Mouse (Mus musculus) testis, adult 2 months (tissue): ENCODE data around the gene Adam8.

Experiments used
- CTCF ChIP-seq: fragments of 200-500 bp; IDR thresholded peaks from 2 replicates; pipeline ENCODE4 v1.5.1; 2012; ENCODE audit warnings: low read depth, mild to moderate bottlenecking, inconsistent platforms, low read length, moderate library complexity; ENCODE audit not compliant: control insufficient read depth, insufficient read depth, insufficient replicate concordance
- POLR2A ChIP-seq: fragments of 200-500 bp; IDR thresholded peaks from 2 replicates; pipeline ENCODE4 v1.6.1; 2012; ENCODE audit warnings: low read depth, mild to moderate bottlenecking, inconsistent platforms, low read length, moderate library complexity; ENCODE audit not compliant: control insufficient read depth

DNA sequence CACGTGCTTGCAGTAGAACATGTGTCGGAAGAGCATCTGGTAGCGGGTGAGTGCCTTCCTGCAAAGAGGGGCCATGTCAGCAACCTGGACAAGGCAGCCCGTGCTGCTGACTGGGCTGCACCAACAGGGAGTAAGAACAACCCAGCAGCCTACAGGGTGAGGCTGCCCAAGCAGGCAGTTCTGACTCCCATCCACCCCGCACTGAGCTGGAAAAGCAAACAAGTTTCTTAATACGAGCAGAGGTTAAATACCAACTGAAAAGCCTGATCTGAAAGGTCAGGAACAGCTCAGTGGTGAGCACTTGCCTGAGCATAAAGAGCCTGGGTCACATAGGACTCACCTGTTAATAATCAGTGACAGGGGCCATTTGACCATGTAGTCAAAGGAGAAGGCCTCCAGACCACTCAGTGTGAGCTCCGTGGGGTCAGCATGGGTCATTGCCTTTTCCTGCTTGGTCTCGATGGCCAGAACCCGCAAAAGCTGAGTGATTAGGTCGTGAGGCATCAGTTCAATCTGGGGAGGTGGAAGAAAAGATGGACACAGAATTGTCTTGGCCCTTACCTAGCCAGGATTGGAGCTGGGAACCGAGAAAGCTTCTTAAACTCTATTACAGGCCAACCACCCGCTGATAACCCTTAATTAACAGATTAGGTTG is 8.9 kb upstream of the Adam8 start:
- TF ChIP-seq CTCF (no peak), POLR2A (no peak)
